Mouse (Mus musculus) frontal cortex, postnatal 10 days (tissue): Measurements from ENCODE around the gene Ramp2.

Experiments
- DNase-seq, 2 experiments: peaks; one replicate each; pipeline ENCODE4 v3.0.0; 2022; ENCODE audit warnings: low spot score in 2 of 2, mixed read lengths in 1 of 2

Ramp2 gene

DNA sequence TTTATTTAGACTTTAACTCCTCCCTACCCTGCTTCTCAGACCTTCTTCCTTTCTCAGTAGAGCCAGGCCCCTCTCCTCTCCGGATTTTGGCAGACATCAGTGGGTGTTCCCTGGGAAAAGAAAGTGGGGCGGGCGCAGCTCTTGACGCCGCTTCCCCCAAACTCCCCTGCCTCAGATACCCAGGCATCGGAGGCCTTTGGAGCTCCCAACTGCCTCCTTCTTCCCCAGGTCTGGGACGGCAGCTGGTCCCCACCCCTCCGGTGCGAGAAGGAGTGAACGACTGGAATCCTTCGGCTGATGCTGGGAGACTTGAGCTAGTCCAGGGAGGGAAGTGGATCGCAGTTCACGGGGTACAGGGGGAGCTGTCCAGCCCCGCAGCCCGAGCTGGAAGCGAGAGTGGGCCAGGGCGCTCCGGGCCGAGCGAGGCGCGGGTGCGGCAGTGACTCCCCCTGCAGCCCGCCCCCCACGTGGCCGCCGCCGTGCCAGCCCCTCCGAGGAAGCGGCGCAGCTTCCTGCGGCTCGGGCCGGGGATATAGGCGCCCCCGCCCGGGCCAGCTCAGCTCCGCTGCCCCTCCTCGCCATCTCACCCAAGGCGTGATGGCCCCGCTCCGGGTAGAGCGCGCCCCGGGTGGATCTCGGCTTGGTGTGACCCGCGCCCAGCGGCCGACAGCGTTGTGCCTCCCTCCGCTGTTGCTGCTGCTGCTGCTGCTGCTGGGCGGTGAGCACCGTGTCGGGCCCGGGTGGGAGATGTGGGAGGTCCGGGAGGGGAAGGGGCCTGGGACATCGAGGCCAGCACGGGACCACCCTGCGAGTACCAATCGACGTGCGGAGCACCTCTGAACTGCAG is at the start of gene Ramp2:
Gene Ramp2 (plus strand): TSS at position 174 of the 847 bp plus-strand sequence.
- DNase-seq = no peak

DNA sequence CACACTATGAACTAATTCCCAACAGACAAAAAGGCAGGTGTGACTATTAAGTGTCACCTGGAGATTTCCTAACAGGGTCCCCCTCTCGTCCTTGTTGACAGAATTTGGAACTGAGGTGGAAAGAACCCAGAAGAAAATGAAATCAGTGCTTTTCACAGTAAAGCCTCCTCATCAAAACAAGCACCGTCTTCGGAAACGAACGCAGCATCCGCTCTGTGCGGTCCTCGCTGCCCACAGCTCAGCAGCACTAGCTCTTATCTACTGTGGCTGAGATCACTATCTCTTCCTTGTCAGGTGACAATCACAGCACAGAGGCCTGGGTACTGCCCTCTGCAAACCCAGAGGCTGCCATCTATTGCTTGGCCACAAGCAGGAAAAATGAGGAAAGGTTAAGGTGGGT is 49.7 kb upstream of the Ramp2 start:
- no peak for DNase-seq

GRCm38 (mm10) chr11:101199555-101199954 is 46.3 kb upstream of the Ramp2 start:
- no peak for DNase-seq

DNA sequence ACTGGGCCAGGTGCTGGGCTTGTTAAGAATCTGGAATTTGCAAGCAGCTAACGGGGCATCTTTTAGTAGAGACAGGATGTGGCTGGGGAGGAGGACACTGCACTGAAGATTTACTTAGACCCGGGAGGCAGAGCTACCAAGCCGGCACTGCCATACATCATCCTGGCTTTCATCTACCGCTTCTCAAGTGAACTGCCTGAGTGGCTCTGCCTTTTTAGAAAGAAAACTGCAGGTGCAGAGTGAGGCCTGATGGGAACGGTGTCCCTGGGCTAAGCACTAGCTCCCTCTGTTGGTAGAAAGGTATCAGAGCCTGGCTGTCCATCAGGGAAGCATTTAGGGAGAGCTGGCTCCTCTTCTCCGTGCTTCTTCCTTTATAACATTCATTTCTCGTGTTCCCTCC is 44.8 kb upstream of the Ramp2 start:
- no peak for DNase-seq

- DNase-seq = no peak
Measured at GRCm38 (mm10) chr11:101211970-101212369, 33.9 kb upstream of the Ramp2 start.

DNA sequence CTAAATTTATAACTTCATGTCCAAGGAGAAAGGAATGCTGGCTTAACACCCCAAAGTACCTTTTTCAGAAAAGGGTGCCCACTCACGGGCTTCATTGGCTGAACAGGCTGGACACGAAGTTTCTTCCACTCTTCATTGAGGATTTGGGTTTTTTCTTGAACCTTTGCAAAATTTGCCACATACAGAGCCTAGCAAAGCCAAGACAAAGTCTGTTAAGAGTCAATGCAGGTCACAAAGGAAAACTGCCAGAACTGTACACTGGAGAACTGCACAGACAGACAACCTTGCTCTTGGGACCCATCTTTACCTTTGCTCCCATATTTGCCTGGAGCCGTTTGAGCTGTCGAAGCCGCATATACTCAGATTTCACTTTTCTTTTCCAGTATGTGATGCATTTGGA is 28.9 kb upstream of the Ramp2 start:
- DNase-seq = no peak

DNA sequence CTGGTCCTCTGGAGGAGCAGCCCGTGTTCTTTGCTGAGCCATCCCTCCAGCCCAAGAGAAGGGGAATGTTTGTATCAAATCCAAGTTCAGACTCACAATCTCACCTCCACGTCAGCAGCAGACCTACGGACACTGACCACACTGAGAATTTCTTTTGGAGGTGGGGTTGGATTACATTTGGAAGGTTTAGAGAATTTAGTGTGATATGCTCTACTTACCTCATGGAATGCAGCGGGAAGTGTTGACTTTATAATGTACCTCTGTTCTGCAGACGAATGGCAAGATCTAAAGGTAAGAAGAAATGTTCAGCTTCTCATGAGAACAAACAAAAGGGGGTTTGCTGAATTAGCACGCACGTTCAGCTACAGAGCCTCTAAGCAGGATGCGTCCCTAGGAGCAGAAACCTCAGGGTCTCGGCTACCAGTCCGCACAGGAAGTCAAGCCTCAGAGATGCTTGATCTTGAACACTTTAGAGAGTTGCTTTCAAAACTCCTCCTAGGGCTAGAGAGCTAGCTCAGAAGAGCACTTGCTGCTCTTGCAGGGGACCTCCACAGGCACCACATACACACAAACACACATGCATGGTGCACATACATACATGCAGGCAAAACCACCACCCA is 27.3 kb upstream of the Ramp2 start:
- no peak for DNase-seq

DNA sequence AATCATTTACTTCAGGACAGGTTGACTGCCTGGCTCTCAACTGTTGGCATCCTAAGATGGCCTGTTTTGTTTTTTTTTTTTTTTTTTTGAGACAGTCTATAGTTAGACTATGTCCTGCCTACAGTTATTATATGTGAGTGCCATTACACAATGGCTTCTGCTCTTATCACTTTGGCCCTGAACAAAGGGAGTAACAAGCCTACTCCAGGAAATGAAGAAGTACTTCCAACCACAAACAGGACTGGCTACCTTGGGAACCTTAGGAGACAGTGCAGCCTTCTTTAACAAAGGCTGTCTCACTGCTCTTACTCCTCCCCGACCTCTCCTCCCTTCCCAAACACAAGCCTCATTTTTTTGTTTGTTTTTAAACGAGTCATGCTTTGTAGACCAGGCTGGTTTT is 25.0 kb upstream of the Ramp2 start:
- DNase-seq = no peak

GRCm38 (mm10) chr11:101221306-101221986 is 24.4 kb upstream of the Ramp2 start:
- DNase-seq = no peak

- no peak for DNase-seq
Measured at GRCm38 (mm10) chr11:101224337-101224736, 21.5 kb upstream of the Ramp2 start.

DNA sequence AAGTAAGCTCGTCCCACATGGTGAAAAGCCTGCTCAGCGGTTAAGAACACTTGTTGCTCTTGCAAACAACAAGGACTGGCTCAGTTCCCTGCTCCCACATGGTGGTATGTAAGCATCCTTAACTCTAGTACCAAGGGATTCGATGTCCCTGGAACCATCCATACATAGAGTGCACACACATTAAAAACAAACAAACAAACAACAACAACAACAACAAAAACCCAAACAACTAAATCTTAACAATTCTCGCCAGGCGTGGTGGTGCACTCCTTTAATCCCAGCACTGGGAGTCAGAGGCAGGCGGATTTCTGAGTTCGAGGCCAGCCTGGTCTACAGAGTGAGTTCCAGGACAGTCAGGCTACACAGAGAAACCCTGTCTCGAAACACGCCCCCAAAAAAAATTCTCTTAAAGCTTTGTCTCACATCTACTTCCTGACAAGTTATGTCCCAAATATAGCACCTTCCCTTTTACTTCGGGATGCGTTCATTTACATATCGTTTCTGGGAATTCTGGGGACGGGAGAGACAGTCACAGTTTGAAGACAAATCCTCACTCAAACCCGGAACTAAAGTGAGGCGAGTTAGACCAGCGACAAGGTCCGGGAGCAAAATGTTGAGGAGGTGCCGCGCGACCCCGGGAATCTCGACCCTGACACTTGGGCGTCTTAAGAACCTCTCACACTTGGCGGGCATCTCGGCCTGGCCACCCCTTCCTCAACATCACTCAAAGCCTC is 20.3 kb upstream of the Ramp2 start:
- no peak for DNase-seq

GRCm38 (mm10) chr11:101226065-101226701 is 19.6 kb upstream of the Ramp2 start, which contains the start of gene Ezh1:
Gene Ezh1 (minus strand): TSS chr11:101226463.
- peak; percentile 81 to 82 for DNase-seq

GRCm38 (mm10) chr11:101229361-101229900 is 16.4 kb upstream of the Ramp2 start:
- DNase-seq = no peak

- no peak for DNase-seq
Measured at GRCm38 (mm10) chr11:101230061-101230511, 15.7 kb upstream of the Ramp2 start.

DNA sequence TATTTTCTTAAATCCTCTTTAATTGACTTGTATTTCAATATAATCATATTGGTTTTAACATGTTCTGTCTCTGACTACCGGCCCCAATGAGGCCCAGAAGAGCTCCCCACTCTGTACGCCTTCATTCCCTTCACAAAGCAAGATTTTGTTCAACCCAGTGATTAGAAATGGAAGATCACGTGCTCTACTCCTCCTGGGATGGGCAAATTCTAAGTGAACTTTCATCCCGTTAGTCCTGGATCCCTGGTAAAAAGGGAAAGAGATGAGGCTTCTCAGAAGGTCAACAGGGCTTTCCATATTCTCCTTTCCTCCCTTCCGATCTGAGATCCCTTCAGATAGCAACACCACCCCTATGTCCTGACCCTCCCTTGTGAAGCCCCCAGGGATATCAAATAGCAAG is 15.3 kb upstream of the Ramp2 start:
- no peak for DNase-seq

- peak in 1 of 2 experiments; percentile 31 for DNase-seq
Measured at GRCm38 (mm10) chr11:101230991-101231871, 14.6 kb upstream of the Ramp2 start.

GRCm38 (mm10) chr11:101232010-101232839 is 13.6 kb upstream of the Ramp2 start:
- no peak for DNase-seq

DNA sequence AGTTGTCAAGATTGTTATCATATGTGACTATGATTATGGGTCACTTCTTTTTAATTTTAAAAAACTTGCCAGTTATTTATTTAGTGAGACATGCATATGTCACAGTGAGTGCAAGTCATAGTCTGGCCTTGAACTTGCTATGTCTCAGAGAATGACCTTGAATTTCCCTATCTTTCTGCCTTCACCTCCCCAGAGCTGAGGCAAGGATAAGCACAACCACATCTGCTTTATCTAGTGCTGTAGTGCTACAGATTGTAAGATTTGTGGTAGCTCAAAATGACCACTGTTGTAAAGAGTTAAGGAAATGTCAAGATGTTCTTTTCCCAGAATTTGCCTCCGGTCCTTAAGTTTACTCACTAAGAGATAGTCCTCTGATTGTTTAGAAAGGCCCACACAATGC is 12.6 kb upstream of the Ramp2 start:
- DNase-seq = no peak

GRCm38 (mm10) chr11:101234124-101234523 is 11.7 kb upstream of the Ramp2 start:
- DNase-seq = no peak
